Comparison of ENCODE assay signal across 28 mouse cellular contexts in the genomic region with DNA sequence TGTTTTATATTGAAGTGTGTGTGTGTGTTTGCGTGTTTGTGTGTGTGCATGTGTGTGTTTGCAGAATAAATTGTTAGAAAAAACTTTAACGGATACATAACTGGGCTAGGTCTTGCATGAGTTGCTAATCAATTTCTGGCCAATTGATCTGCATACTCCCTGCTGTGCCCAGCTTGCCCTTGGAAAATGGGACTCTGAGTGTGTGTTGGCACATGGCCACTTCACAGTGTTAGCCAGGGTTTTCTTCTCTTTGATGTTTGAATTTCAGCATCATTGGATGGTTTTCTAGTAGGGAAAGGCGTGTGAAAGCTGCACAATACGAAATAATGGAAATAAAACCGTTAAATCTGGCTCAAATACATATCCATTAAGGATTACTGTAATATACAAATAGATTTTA. TPM values are rescaled to one million over a fixed set of nuclear protein-coding genes. Genes with fewer than 3 reads are reported as not detected.
DNase-seq lines count a peak whose midpoint lies in the region; ATAC-seq lines count a peak whose summit lies in the region.
"Had no signal": no experiment of that assay in that cellular context is flagged by ENCODE, and none has a peak within 500 bp of the region (broad histone marks: within the 10 kb centered on the region; RNA-seq: fewer than 3 reads in every experiment).

No protein-coding gene starts in this region.

- H3K27ac ChIP-seq in heart, embryonic 10.5 days: no peak overlapping the region
- no peak overlapping the region for H3K27ac ChIP-seq in midbrain, embryonic 14.5 days (replicated peaks; ENCODE audit: low read depth, low read length)
- no peak overlapping the region for H3K27ac ChIP-seq in midbrain, embryonic 11.5 days (ENCODE audit: low read depth, low read length)
- H3K27ac ChIP-seq: hindbrain, embryonic 14.5 days; limb, embryonic 13.5 days; liver, embryonic 14.5 days; neural tube, embryonic 13.5 days; stomach, embryonic 15.5 days had no signal

- H3K4me3 ChIP-seq in heart, embryonic 10.5 days: no peak overlapping the region
- H3K4me3 ChIP-seq in midbrain, embryonic 14.5 days (replicated peaks; ENCODE audit: low read depth, low read length): no peak overlapping the region
- no peak overlapping the region for H3K4me3 ChIP-seq in midbrain, embryonic 11.5 days (ENCODE audit: low read depth, low read length)
- H3K4me3 ChIP-seq: erythroblast, embryonic 14.5 days; limb, embryonic 13.5 days; neural tube, embryonic 13.5 days; stomach, embryonic 15.5 days had no signal

- no peaks in the 10 kb centered on the region for H3K4me1 ChIP-seq in heart, embryonic 10.5 days
- H3K4me1 ChIP-seq in midbrain, embryonic 14.5 days (ENCODE audit: control insufficient read depth, insufficient read depth, low read length): no peaks in the 10 kb centered on the region
- H3K4me1 ChIP-seq in midbrain, embryonic 11.5 days (ENCODE audit: control insufficient read depth, insufficient read depth, low read length): no peaks in the 10 kb centered on the region
- H3K4me1 ChIP-seq: limb, embryonic 13.5 days; stomach, embryonic 15.5 days had no signal

- H3K27me3 ChIP-seq in heart, embryonic 10.5 days (ENCODE audit: insufficient read depth, poor library complexity, severe bottlenecking): no peaks in the 10 kb centered on the region
- H3K27me3 ChIP-seq in midbrain, embryonic 14.5 days (ENCODE audit: control insufficient read depth, insufficient read depth, low read length): no peaks in the 10 kb centered on the region
- no peaks in the 10 kb centered on the region for H3K27me3 ChIP-seq in midbrain, embryonic 11.5 days (ENCODE audit: control insufficient read depth, insufficient read depth, low read length)
- H3K27me3 ChIP-seq: limb, embryonic 13.5 days; neural tube, embryonic 13.5 days; Patski; stomach, embryonic 15.5 days had no signal

- H3K9ac ChIP-seq in midbrain, embryonic 14.5 days (replicated peaks; ENCODE audit: low read length): no peak overlapping the region
- H3K9ac ChIP-seq in midbrain, embryonic 11.5 days (ENCODE audit: low read length): no peak overlapping the region
- H3K9ac ChIP-seq: hindbrain, embryonic 14.5 days; limb, embryonic 13.5 days; liver, embryonic 14.5 days; lung, embryonic 14.5 days; neural tube, embryonic 13.5 days; stomach, embryonic 15.5 days had no signal

- no peaks in the 10 kb centered on the region for H3K9me3 ChIP-seq in heart, embryonic 10.5 days
- H3K9me3 ChIP-seq in midbrain, embryonic 14.5 days (ENCODE audit: control insufficient read depth, low read length): no peaks in the 10 kb centered on the region
- no peaks in the 10 kb centered on the region for H3K9me3 ChIP-seq in midbrain, embryonic 11.5 days (ENCODE audit: control insufficient read depth, low read length)
- H3K9me3 ChIP-seq: limb, embryonic 13.5 days; neural tube, embryonic 13.5 days; stomach, embryonic 15.5 days had no signal

- H3K4me2 ChIP-seq in midbrain, embryonic 14.5 days (ENCODE audit: low read length): no peak overlapping the region
- no peak overlapping the region for H3K4me2 ChIP-seq in midbrain, embryonic 11.5 days
- H3K4me2 ChIP-seq: heart, embryonic 11.5 days; hindbrain, embryonic 14.5 days; limb, embryonic 13.5 days; lung, embryonic 14.5 days; neural tube, embryonic 13.5 days; stomach, embryonic 15.5 days had no signal

- DNase-seq in adrenal gland, postnatal 10 days: peak; percentile 20
- DNase-seq in adrenal gland, adult 18-20 months (ENCODE audit: low spot score in 2 of 2): no peak
- DNase-seq in heart, embryonic 10.5 days (ENCODE audit: low spot score): peak; percentile 16
- no peak for DNase-seq in heart, postnatal 25 days (ENCODE audit: low spot score)
- DNase-seq in midbrain, embryonic 14.5 days: peak; percentile 15
- no peak for DNase-seq in midbrain, embryonic 11.5 days (ENCODE audit: low spot score, missing footprints)
- DNase-seq in ovary, postnatal 14 days (ENCODE audit: low spot score): no peak
- DNase-seq: cerebellum, adult 18-20 months; gastrocnemius, postnatal 25 days; heart, adult 11 months; heart, postnatal 4 days; kidney, adult 11 months; kidney, postnatal 14 days; layer of hippocampus, adult 9-11 months; lung, embryonic 14.5 days; lung, postnatal 14 days; right cerebral cortex, postnatal 25 days; thymus, postnatal 14 days had no signal

- intact Hi-C loops in heart, postnatal 25 days (cut with DNase I): no loop called here

- WGBS in heart, embryonic 10.5 days: 79% methylated on average over 5 of the region's 5 CpGs
- WGBS in midbrain, embryonic 14.5 days: 69% methylated on average over 5 of the region's 5 CpGs
- 88% methylated on average over 5 of the region's 5 CpGs for WGBS in midbrain, embryonic 11.5 days

- H3K36me3 ChIP-seq in heart, embryonic 10.5 days: no peaks in the 10 kb centered on the region
- no peaks in the 10 kb centered on the region for H3K36me3 ChIP-seq in midbrain, embryonic 14.5 days (ENCODE audit: control insufficient read depth, insufficient read depth, low read length)
- H3K36me3 ChIP-seq in midbrain, embryonic 11.5 days (ENCODE audit: control insufficient read depth, insufficient read depth, low read length): no peaks in the 10 kb centered on the region
- H3K36me3 ChIP-seq: G1E; limb, embryonic 13.5 days; neural tube, embryonic 13.5 days; stomach, embryonic 15.5 days had no signal

- no peak for ATAC-seq in midbrain, embryonic 14.5 days (ENCODE audit: low FRiP score, low TSS enrichment)
- ATAC-seq in midbrain, embryonic 11.5 days (ENCODE audit: low FRiP score): no peak
- ATAC-seq: inflammation-experienced regulatory T-cells, adult 6 months; Patski had no signal

RNA-seq across cellular contexts. Expression of gene Adamts16, which starts 24.3 kb away (rescaled TPM):
- 1 to 10 TPM; 1.4 to 2.2 TPM for total RNA-seq in adrenal gland, postnatal 10 days (2021)
- under 1 TPM; 0.10 to 0.48 TPM for total RNA-seq in adrenal gland, adult 18-20 months (2021)
- 0.38 TPM in 1 of 2 replicates, not detected in the other for polyA plus RNA-seq in heart, embryonic 10.5 days (2016; fragmentation: Nextera tagmentation; extraction: Ambion mirVana)
- total RNA-seq in heart, postnatal 25 days (2021): not detected
- 1.4 TPM in 2 replicates for polyA plus RNA-seq in midbrain, embryonic 14.5 days (2014; fragmentation: Nextera tagmentation; extraction: Ambion mirVana)
- 0.29 and 0.45 TPM in 2 replicates for polyA plus RNA-seq in midbrain, embryonic 11.5 days (2014; fragmentation: Nextera tagmentation; extraction: Ambion mirVana)
- polyA plus RNA-seq: erythroblast, embryonic 14.5 days; G1E; inflammation-experienced regulatory T-cells, adult 6 months had no signal

Comparison
In these comparisons a context has a peak if more than half of its experiments do, and no peak if none do; other contexts are left out.
1. DNase-seq: peak in adrenal gland, postnatal 10 days (single experiment), heart, embryonic 10.5 days (single experiment) and midbrain, embryonic 14.5 days (single experiment); none in adrenal gland, adult 18-20 months (0 of 2), heart, postnatal 25 days (single experiment), midbrain, embryonic 11.5 days (single experiment) and ovary, postnatal 14 days (single experiment).